Mouse (Mus musculus): ENCODE measurements around the gene Evi5. TPM values are rescaled to one million over a fixed set of nuclear protein-coding genes. Genes with fewer than 3 reads are reported as not detected.

Gene Evi5
- polyA plus RNA-seq, 1 experiment from 2014 or later = 57.4 TPM

GRCm38 (mm10) chr5:107791966-107792365 lies 82.9 kb downstream of the Evi5 start:
- Histone ChIP-seq H3K36me3 (replicated peaks) (peaks cover 14% of the 10 kb centered on the region; the same call in 1 of the 2 replicates), H3K4me1 (no peaks in the 10 kb centered on the region), H3K4me2 (no peak overlapping the region), H3K9ac (no peak overlapping the region), H3K27me3 (no peaks in the 10 kb centered on the region), H3K9me3 (no peaks in the 10 kb centered on the region), H3K27ac (no peak overlapping the region), H3K4me3 (replicated peaks) (no peak overlapping the region)
- 85% methylated on average over 2 of the region's 2 CpGs for whole genome bisulfite sequencing
- ATAC-seq (ENCODE audit: low FRiP score) = no peak

DNA sequence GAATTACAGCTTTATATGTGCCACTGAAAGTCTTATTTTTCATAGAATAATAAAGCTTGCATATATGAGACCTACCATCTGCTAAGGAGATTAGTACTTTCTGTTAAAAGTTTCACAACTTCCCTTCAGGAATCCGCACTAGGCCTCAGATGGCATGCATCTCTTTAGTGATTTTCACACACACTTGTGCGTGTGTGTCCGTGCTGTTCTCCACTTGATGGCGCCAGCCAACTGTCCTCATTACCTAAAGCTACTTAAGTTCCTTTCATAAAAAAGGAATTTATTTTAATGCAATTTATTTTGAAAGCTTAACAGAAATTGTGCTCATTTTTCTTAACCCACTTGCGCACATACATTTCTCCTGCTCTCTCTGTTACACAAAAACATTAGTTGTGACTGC lies 85.4 kb downstream of the Evi5 start:
- no peaks in the 10 kb centered on the region for H3K4me1 ChIP-seq
- no peak overlapping the region for H3K4me2 ChIP-seq
- H3K36me3 ChIP-seq (replicated peaks) = peaks cover 5% of the 10 kb centered on the region; the same call in 1 of the 2 replicates
- H3K27me3 ChIP-seq = no peaks in the 10 kb centered on the region
- WGBS = 77% methylated on average over 5 of the region's 5 CpGs
- no peak for ATAC-seq (ENCODE audit: low FRiP score)
- no peaks in the 10 kb centered on the region for H3K9me3 ChIP-seq
- no peak overlapping the region for H3K27ac ChIP-seq
- H3K4me3 ChIP-seq (replicated peaks) = no peak overlapping the region
- H3K9ac ChIP-seq = no peak overlapping the region

DNA sequence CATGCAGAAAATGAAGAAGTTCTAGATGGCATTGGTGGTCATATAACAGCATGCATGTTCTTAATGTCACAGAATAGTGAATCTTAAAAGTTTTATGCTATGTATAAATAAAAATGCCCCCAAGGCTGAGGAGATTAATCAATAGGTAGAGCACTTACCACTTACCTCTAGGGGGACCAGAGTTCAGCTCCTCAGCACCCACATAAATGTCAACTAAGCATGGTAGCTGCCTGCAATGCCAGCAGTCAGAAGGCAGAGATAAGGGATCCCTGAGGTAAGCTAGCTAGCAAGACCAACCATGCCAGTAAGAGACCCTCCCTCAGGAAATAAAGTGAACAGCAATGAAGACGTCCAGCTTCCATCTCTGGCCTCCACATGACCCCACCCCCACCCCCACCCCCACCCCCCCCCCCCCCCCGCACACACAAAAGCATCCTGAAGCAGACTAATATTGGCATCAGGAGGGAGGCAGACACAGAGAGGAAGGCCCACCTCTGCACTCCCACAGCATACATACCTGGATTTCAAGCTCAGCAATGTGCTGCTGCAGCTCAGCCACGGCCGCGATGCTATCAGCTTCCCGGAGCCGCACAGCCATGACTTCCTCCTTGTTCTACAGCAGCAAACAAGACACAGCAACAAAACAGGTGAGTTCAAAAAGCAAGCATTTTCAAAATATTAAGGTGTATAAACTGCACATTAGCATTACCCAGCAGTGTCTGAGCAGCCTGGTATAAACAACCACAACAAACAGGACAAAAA lies 87.0 kb downstream of the Evi5 start:
- no peak overlapping the region for H3K4me2 ChIP-seq
- no peak for ATAC-seq (ENCODE audit: low FRiP score)
- H3K4me3 ChIP-seq (replicated peaks) = no peak overlapping the region
- H3K9ac ChIP-seq = no peak overlapping the region
- no peaks in the 10 kb centered on the region for H3K9me3 ChIP-seq
- no peaks in the 10 kb centered on the region for H3K27me3 ChIP-seq
- no peaks in the 10 kb centered on the region for H3K4me1 ChIP-seq
- WGBS = 92% methylated on average over 6 of the region's 7 CpGs
- H3K36me3 ChIP-seq (replicated peaks) = peaks cover 5% of the 10 kb centered on the region; the same call in 1 of the 2 replicates
- no peak overlapping the region for H3K27ac ChIP-seq

- 93% methylated on average over 1 of the region's 1 CpGs for WGBS
- Histone ChIP-seq H3K4me2 (no peak overlapping the region), H3K9me3 (no peaks in the 10 kb centered on the region), H3K4me3 (replicated peaks) (no peak overlapping the region), H3K9ac (no peak overlapping the region), H3K27me3 (no peaks in the 10 kb centered on the region), H3K36me3 (replicated peaks) (peaks cover 2% of the 10 kb centered on the region; the same call in 1 of the 2 replicates), H3K4me1 (no peaks in the 10 kb centered on the region), H3K27ac (no peak overlapping the region)
- ATAC-seq (ENCODE audit: low FRiP score) = no peak
Observed at GRCm38 (mm10) chr5:107782360-107782759, 92.5 kb downstream of the Evi5 start.

GRCm38 (mm10) chr5:107778763-107779162 lies 96.1 kb downstream of the Evi5 start:
- 94% methylated on average over 3 of the region's 3 CpGs for WGBS
- Histone ChIP-seq H3K4me3 (replicated peaks) (no peak overlapping the region), H3K9me3 (no peaks in the 10 kb centered on the region)

DNA sequence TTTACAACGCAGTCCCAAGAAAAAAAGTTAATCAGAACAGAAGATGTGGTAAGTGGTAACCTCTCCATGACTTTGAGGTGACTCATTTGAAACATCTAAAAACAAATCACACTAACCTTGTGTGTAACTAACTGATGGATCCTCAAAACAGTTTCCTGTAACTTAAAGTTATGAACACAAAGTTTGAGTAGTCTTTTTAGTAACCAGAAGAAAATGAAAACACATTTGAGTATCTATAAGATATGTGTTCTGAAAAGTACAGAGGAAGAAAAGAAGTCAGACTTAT lies 97.4 kb downstream of the Evi5 start:
- no peak for ATAC-seq (ENCODE audit: low FRiP score)
- Histone ChIP-seq H3K27me3 (no peaks in the 10 kb centered on the region), H3K4me2 (no peak overlapping the region), H3K9ac (no peak overlapping the region), H3K9me3 (no peaks in the 10 kb centered on the region), H3K36me3 (replicated peaks) (0 out of 2 replicates have a peak, but pooled peaks cover 2% of the 10 kb centered on the region), H3K4me1 (no peaks in the 10 kb centered on the region), H3K27ac (no peak overlapping the region), H3K4me3 (replicated peaks) (no peak overlapping the region)
- 97% methylated on average over 1 of the region's 1 CpGs for WGBS

More at GRCm38 (mm10) chr5:107778763-107779162, 96.1 kb downstream of the Evi5 start:
- ATAC-seq (ENCODE audit: low FRiP score) = no peak
- no peaks in the 10 kb centered on the region for H3K4me1 ChIP-seq
- 0 out of 2 replicates have a peak, but pooled peaks cover 2% of the 10 kb centered on the region for H3K36me3 ChIP-seq (replicated peaks)
- no peak overlapping the region for H3K9ac ChIP-seq
- no peak overlapping the region for H3K4me2 ChIP-seq
- H3K27ac ChIP-seq = no peak overlapping the region
- no peaks in the 10 kb centered on the region for H3K27me3 ChIP-seq

GRCm38 (mm10) chr5:107776777-107777544 lies 97.9 kb downstream of the Evi5 start:
- no peak for ATAC-seq (ENCODE audit: low FRiP score)
- Histone ChIP-seq H3K4me2 (no peak overlapping the region), H3K4me3 (replicated peaks) (no peak overlapping the region), H3K9me3 (no peaks in the 10 kb centered on the region), H3K27me3 (no peaks in the 10 kb centered on the region), H3K27ac (no peak overlapping the region), H3K36me3 (replicated peaks) (0 out of 2 replicates have a peak, but pooled peaks cover 2% of the 10 kb centered on the region), H3K4me1 (no peaks in the 10 kb centered on the region), H3K9ac (no peak overlapping the region)
- WGBS = 92% methylated on average over 4 of the region's 4 CpGs

GRCm38 (mm10) chr5:107775875-107776274 lies 99.0 kb downstream of the Evi5 start:
- Histone ChIP-seq H3K27me3 (no peaks in the 10 kb centered on the region), H3K4me1 (no peaks in the 10 kb centered on the region), H3K9ac (no peak overlapping the region), H3K27ac (no peak overlapping the region), H3K9me3 (no peaks in the 10 kb centered on the region), H3K4me2 (no peak overlapping the region), H3K36me3 (replicated peaks) (no peaks in the 10 kb centered on the region), H3K4me3 (replicated peaks) (no peak overlapping the region)
- ATAC-seq (ENCODE audit: low FRiP score) = no peak
- 95% methylated on average over 1 of the region's 1 CpGs for WGBS

DNA sequence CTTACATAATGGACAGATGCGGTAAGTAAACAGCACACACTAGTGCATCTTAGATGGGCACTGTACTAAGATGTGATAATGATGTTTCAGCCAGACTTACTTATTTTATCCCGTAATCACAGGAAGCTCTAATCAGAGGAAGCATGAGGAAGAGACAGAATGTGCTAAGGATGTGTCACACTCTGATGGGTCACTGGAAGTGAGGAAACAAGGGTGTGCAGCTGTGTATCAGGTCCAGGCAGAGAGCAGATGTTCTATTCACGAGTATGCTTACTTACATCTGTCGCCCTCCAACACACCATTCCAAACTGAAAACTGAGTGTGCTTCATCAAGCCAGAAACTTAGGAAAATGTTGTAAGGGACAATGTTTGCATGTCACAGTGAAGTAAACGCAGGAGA lies 102.9 kb downstream of the Evi5 start:
- Histone ChIP-seq H3K9ac (no peak overlapping the region), H3K27ac (no peak overlapping the region), H3K4me2 (no peak overlapping the region), H3K4me1 (no peaks in the 10 kb centered on the region), H3K4me3 (replicated peaks) (no peak overlapping the region), H3K36me3 (replicated peaks) (peaks cover 7% of the 10 kb centered on the region), H3K9me3 (peaks cover 7% of the 10 kb centered on the region), H3K27me3 (no peaks in the 10 kb centered on the region)
- ATAC-seq (ENCODE audit: low FRiP score) = no peak
- WGBS = 90% methylated on average over 5 of the region's 5 CpGs

DNA sequence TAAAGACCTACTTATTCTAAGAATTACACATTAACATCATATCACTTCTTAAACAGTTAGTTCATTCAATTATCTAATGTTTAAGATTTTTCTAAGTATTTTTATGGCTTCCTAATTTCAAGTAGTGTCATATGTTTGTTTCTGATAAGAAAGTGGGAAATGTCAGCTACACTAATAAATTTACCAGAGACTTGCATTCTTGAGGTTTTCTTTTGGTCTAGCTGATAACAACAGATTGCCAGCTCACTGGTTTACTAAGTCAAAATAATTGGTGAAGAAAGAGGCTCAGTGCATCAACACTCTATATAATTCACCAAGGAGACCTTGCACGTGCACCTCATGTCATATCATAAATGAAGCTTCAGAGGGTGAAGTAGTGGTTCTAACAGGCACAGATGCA lies 106.7 kb downstream of the Evi5 start:
- ATAC-seq (ENCODE audit: low FRiP score) = no peak
- Histone ChIP-seq H3K9ac (no peak overlapping the region), H3K4me1 (no peaks in the 10 kb centered on the region), H3K9me3 (peaks cover 7% of the 10 kb centered on the region), H3K4me2 (no peak overlapping the region), H3K36me3 (replicated peaks) (peaks cover 8% of the 10 kb centered on the region), H3K27ac (no peak overlapping the region), H3K27me3 (no peaks in the 10 kb centered on the region), H3K4me3 (replicated peaks) (no peak overlapping the region)
- WGBS = 95% methylated on average over 1 of the region's 1 CpGs

GRCm38 (mm10) chr5:107765946-107766345 lies 109.0 kb downstream of the Evi5 start:
- no peak overlapping the region for H3K9ac ChIP-seq
- WGBS = 96% methylated on average over 4 of the region's 4 CpGs
- no peak for ATAC-seq (ENCODE audit: low FRiP score)
- peaks cover 8% of the 10 kb centered on the region for H3K36me3 ChIP-seq (replicated peaks)
- peaks cover 7% of the 10 kb centered on the region for H3K9me3 ChIP-seq
- H3K4me3 ChIP-seq (replicated peaks) = no peak overlapping the region
- no peaks in the 10 kb centered on the region for H3K27me3 ChIP-seq
- H3K4me2 ChIP-seq = no peak overlapping the region
- no peaks in the 10 kb centered on the region for H3K4me1 ChIP-seq
- H3K27ac ChIP-seq = no peak overlapping the region

DNA sequence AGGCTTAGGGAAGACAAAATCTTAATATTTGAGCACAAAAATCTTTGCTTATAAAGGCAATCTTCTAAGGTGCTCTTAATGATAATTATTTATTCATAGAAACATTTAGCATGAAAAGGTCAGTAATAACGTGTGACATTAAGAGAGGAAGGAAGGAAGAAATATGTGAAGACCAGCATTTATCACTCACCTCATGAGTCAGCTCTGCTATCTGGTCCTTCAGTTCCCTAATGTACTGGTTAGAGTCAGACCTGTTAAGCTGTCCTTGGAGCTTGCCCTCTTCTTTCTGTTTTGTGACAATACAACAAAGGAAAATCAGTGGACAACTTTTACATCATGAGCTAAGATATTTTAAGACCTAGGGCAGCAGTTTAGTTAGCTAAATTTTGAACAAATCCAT lies 110.4 kb downstream of the Evi5 start:
- Histone ChIP-seq H3K27me3 (no peaks in the 10 kb centered on the region), H3K36me3 (replicated peaks) (peaks cover 8% of the 10 kb centered on the region), H3K4me2 (no peak overlapping the region), H3K4me1 (no peaks in the 10 kb centered on the region), H3K4me3 (replicated peaks) (no peak overlapping the region), H3K9me3 (peaks cover 7% of the 10 kb centered on the region), H3K9ac (no peak overlapping the region), H3K27ac (no peak overlapping the region)
- ATAC-seq (ENCODE audit: low FRiP score) = no peak
- WGBS = 91% methylated on average over 1 of the region's 1 CpGs

GRCm38 (mm10) chr5:107763674-107764073 lies 111.2 kb downstream of the Evi5 start:
- H3K36me3 ChIP-seq (replicated peaks) = peaks cover 8% of the 10 kb centered on the region
- no peaks in the 10 kb centered on the region for H3K4me1 ChIP-seq
- H3K4me3 ChIP-seq (replicated peaks) = no peak overlapping the region
- H3K27ac ChIP-seq = no peak overlapping the region
- peaks cover 7% of the 10 kb centered on the region for H3K9me3 ChIP-seq
- H3K27me3 ChIP-seq = no peaks in the 10 kb centered on the region
- no peak overlapping the region for H3K4me2 ChIP-seq
- no peak overlapping the region for H3K9ac ChIP-seq
- ATAC-seq (ENCODE audit: low FRiP score) = no peak
